7 mouse cellular contexts compared by ENCODE assay signal in genomic region chr4:143325625-143325941, GRCm38 (mm10). TPM values are rescaled to one million over a fixed set of nuclear protein-coding genes. Genes with fewer than 3 reads are reported as not detected.
DNase-seq lines count a peak whose midpoint lies in the region; ATAC-seq and TF ChIP-seq lines count a peak whose summit lies in the region.

No protein-coding gene starts in this region.

- no peak overlapping the region for H3K27ac ChIP-seq in bone marrow, adult 2 months (ENCODE audit: control insufficient read depth, insufficient read depth, low read depth, low read length, poor library complexity)
- no peak overlapping the region for H3K27ac ChIP-seq in embryonic facial prominence, embryonic 11.5 days (replicated peaks; ENCODE audit: low read depth, low read length)
- no peak overlapping the region for H3K27ac ChIP-seq in heart, adult 2 months
- H3K27ac ChIP-seq in limb, embryonic 11.5 days (replicated peaks; ENCODE audit: low read depth, low read length): no peak overlapping the region
- H3K27ac ChIP-seq in midbrain, embryonic 13.5 days: peak overlapping the region; percentile 61

- H3K9me3 ChIP-seq in embryonic facial prominence, embryonic 11.5 days (replicated peaks; ENCODE audit: control insufficient read depth, low read length): no peaks in the 10 kb centered on the region
- H3K9me3 ChIP-seq in limb, embryonic 11.5 days (ENCODE audit: control insufficient read depth, low read length): no peaks in the 10 kb centered on the region
- no peaks in the 10 kb centered on the region for H3K9me3 ChIP-seq in midbrain, embryonic 13.5 days

- no peaks in the 10 kb centered on the region for H3K4me1 ChIP-seq in bone marrow, adult 2 months (ENCODE audit: control insufficient read depth, insufficient read depth, low read length)
- no peaks in the 10 kb centered on the region; the same call in 1 of the 2 replicates for H3K4me1 ChIP-seq in embryonic facial prominence, embryonic 11.5 days (ENCODE audit: control insufficient read depth, insufficient read depth, low read length)
- no peaks in the 10 kb centered on the region for H3K4me1 ChIP-seq in heart, adult 2 months (ENCODE audit: control insufficient read depth, insufficient read depth, low read length)
- H3K4me1 ChIP-seq in limb, embryonic 11.5 days (ENCODE audit: control insufficient read depth, insufficient read depth, low read length): peaks cover 6% of the 10 kb centered on the region; the same call in 1 of the 2 replicates
- peaks cover 12% of the 10 kb centered on the region for H3K4me1 ChIP-seq in midbrain, embryonic 13.5 days (replicated peaks)

- H3K4me3 ChIP-seq in bone marrow, adult 2 months (replicated peaks; ENCODE audit: control insufficient read depth, low read depth, low read length): no peak overlapping the region
- H3K4me3 ChIP-seq in embryonic facial prominence, embryonic 11.5 days (ENCODE audit: low read depth, low read length): peak overlapping the region; percentile 10; the same call in 1 of the 2 replicates
- peak overlapping the region; percentile 24 for H3K4me3 ChIP-seq in heart, adult 2 months
- H3K4me3 ChIP-seq in limb, embryonic 11.5 days (ENCODE audit: low read depth, low read length): no peak overlapping the region
- peak overlapping the region; percentile 34 for H3K4me3 ChIP-seq in midbrain, embryonic 13.5 days (replicated peaks)

- H3K27me3 ChIP-seq in embryonic facial prominence, embryonic 11.5 days (ENCODE audit: control insufficient read depth, insufficient read depth, low read length): no peaks in the 10 kb centered on the region
- H3K27me3 ChIP-seq in heart, adult 2 months (ENCODE audit: control insufficient read depth, insufficient read depth, low read length): no peaks in the 10 kb centered on the region; the same call in 1 of the 2 replicates
- no peaks in the 10 kb centered on the region for H3K27me3 ChIP-seq in limb, embryonic 11.5 days (ENCODE audit: control insufficient read depth, insufficient read depth, low read length)
- no peaks in the 10 kb centered on the region for H3K27me3 ChIP-seq in midbrain, embryonic 13.5 days

- 3% methylated on average over 10 of the region's 10 CpGs for WGBS in bone marrow, adult 2 months
- 2% methylated on average over 10 of the region's 10 CpGs for WGBS in embryonic facial prominence, embryonic 11.5 days
- 2% methylated on average over 10 of the region's 10 CpGs for WGBS in heart, adult 2 months
- WGBS in limb, embryonic 11.5 days: 2% methylated on average over 10 of the region's 10 CpGs
- WGBS in midbrain, embryonic 13.5 days: 3% methylated on average over 10 of the region's 10 CpGs

- no peak for TF ChIP-seq POLR2A in bone marrow, adult 2 months (IDR thresholded peaks at IDR 0.05; ENCODE audit: borderline replicate concordance, control insufficient read depth, low read depth, low read length)
- no peak for TF ChIP-seq POLR2A in heart, adult 2 months (IDR thresholded peaks at IDR 0.05; ENCODE audit: insufficient read depth, low read depth, low read length)

- intact Hi-C loops in heart, adult 2 months (cut with DNase I): loop anchor here (1.0 kb wide), 1 partner anchor 55 kb away; no protein-coding TSS in a partner anchor

- no peaks in the 10 kb centered on the region for H3K79me2 ChIP-seq in heart, adult 2 months (replicated peaks; ENCODE audit: control insufficient read depth, insufficient read depth, low read length)

- no peak for ATAC-seq in embryonic facial prominence, embryonic 11.5 days (replicated peaks; ENCODE audit: insufficient number of reproducible peaks, low FRiP score, low TSS enrichment, low read depth)
- no peak for ATAC-seq in limb, embryonic 11.5 days (ENCODE audit: insufficient number of reproducible peaks, low FRiP score, low TSS enrichment, low read depth)
- ATAC-seq in midbrain, embryonic 13.5 days: peak; percentile 26

- no peaks in the 10 kb centered on the region for H3K36me3 ChIP-seq in embryonic facial prominence, embryonic 11.5 days (replicated peaks; ENCODE audit: control insufficient read depth, insufficient read depth, low read depth, low read length)
- H3K36me3 ChIP-seq in heart, adult 2 months (ENCODE audit: control insufficient read depth, insufficient read depth, low read length): no peaks in the 10 kb centered on the region
- no peaks in the 10 kb centered on the region for H3K36me3 ChIP-seq in limb, embryonic 11.5 days (ENCODE audit: control insufficient read depth, insufficient read depth, low read length)
- H3K36me3 ChIP-seq in midbrain, embryonic 13.5 days: no peaks in the 10 kb centered on the region

- TF ChIP-seq EP300 in heart, adult 2 months (IDR thresholded peaks at IDR 0.05; ENCODE audit: insufficient read depth, low read depth, low read length): no peak

- peak overlapping the region; percentile 34 for H3K4me2 ChIP-seq in embryonic facial prominence, embryonic 11.5 days (ENCODE audit: low read depth, low read length)
- peak overlapping the region; percentile 37 for H3K4me2 ChIP-seq in limb, embryonic 11.5 days (ENCODE audit: low read depth, severe bottlenecking)
- H3K4me2 ChIP-seq in midbrain, embryonic 13.5 days (replicated peaks): peak overlapping the region; percentile 52

- H3K9ac ChIP-seq in embryonic facial prominence, embryonic 11.5 days (replicated peaks; ENCODE audit: low read length): peak overlapping the region; percentile 47; the same call in 1 of the 2 replicates
- H3K9ac ChIP-seq in heart, adult 2 months (ENCODE audit: low read depth, low read length): no peak overlapping the region
- no peak overlapping the region for H3K9ac ChIP-seq in limb, embryonic 11.5 days (ENCODE audit: low read length)
- H3K9ac ChIP-seq in midbrain, embryonic 13.5 days (replicated peaks): no peak overlapping the region; the same call in 1 of the 2 replicates

- peak; percentile 76 for TF ChIP-seq CTCF in bone marrow, adult 2 months (IDR thresholded peaks at IDR 0.05; ENCODE audit: control insufficient read depth, insufficient read depth, low read length)
- TF ChIP-seq CTCF in heart, adult 2 months (IDR thresholded peaks at IDR 0.05): peak; percentile 94

- peak; percentile 90 for DNase-seq in embryonic facial prominence, embryonic 11.5 days (ENCODE audit: low spot score)
- DNase-seq in heart, adult 2 months: peak; percentile 61 to 84
- peak; percentile 24 to 76 for DNase-seq in kidney, adult 8-10 months
- DNase-seq in limb, embryonic 11.5 days (ENCODE audit: low spot score): peak; percentile 90
- peak; percentile 39 to 72 for DNase-seq in spleen, postnatal 10 days (ENCODE audit: low spot score in 2 of 2)

RNA-seq across cellular contexts. Expression of gene Lrrc38, which starts 24.0 kb away (rescaled TPM):
- not detected in 2 replicates for polyA plus RNA-seq in bone marrow, adult 2 months (2011; ENCODE audit: insufficient read depth, insufficient read length, low replicate concordance, missing spikeins)
- 0.11 and 0.14 TPM in 2 replicates for polyA plus RNA-seq in embryonic facial prominence, embryonic 11.5 days (2014; fragmentation: Nextera tagmentation; extraction: Ambion mirVana)
- total RNA-seq in heart, adult 2 months (2021): not detected
- polyA plus RNA-seq in heart, adult 2 months (2012; rRNA removed): 0.47 and 1.8 TPM in 2 replicates
- 0.11 and 0.41 TPM in 2 replicates for polyA plus RNA-seq in limb, embryonic 11.5 days (2014; fragmentation: Nextera tagmentation; extraction: Ambion mirVana)
- 0.19 and 0.28 TPM in 2 replicates for polyA plus RNA-seq in midbrain, embryonic 13.5 days (2015; fragmentation: Nextera tagmentation; extraction: Ambion mirVana)

RNA-seq across cellular contexts. Expression of gene Pdpn, which starts 26.2 kb away (rescaled TPM):
- polyA plus RNA-seq in bone marrow, adult 2 months (2011; ENCODE audit: insufficient read depth, insufficient read length, low replicate concordance, missing spikeins): 14.1 TPM in 1 of 2 replicates, not detected in the other
- 44.9 and 46.9 TPM in 2 replicates for polyA plus RNA-seq in embryonic facial prominence, embryonic 11.5 days (2014; fragmentation: Nextera tagmentation; extraction: Ambion mirVana)
- 1 to 10 TPM; 5.8 TPM for total RNA-seq in heart, adult 2 months (2021)
- 2.7 and 5.0 TPM in 2 replicates for polyA plus RNA-seq in heart, adult 2 months (2012; rRNA removed)
- 29.6 and 32.0 TPM in 2 replicates for polyA plus RNA-seq in limb, embryonic 11.5 days (2014; fragmentation: Nextera tagmentation; extraction: Ambion mirVana)
- 70.8 and 72.5 TPM in 2 replicates for polyA plus RNA-seq in midbrain, embryonic 13.5 days (2015; fragmentation: Nextera tagmentation; extraction: Ambion mirVana)

Comparison
In these comparisons a context has a peak if more than half of its experiments do, and no peak if none do; other contexts are left out.
1. H3K4me3 ChIP-seq: peak in embryonic facial prominence, embryonic 11.5 days (single experiment), heart, adult 2 months (single experiment) and midbrain, embryonic 13.5 days (single experiment); none in bone marrow, adult 2 months (single experiment) and limb, embryonic 11.5 days (single experiment).
2. Peak in every context shown above with its lines, with median percentiles within 50 percentile points of each other: DNase-seq and H3K4me2 ChIP-seq.